Mouse (Mus musculus) intestine, postnatal 0 days (tissue): ENCODE data around the gene Pmepa1. TPM values are rescaled to one million over a fixed set of nuclear protein-coding genes. Genes with fewer than 3 reads are reported as not detected.
A peak's percentile ranks its signal among the peaks of the same experiment; 100 is the strongest.

Experiments
- ATAC-seq: fragments of 200-750 bp; cut with Nextera tagmentation; 2 replicates; pipeline ENCODE4 v1.8.0; 2017; ENCODE audit warnings: mild to moderate bottlenecking, moderate TSS enrichment, moderate library complexity
- H3K27ac ChIP-seq: fragments of 300-500 bp; sonication (generic); 2 replicates; pipeline ENCODE4 v1.5.1; 2014; ENCODE audit warnings: mild to moderate bottlenecking, low read depth, low read length, moderate library complexity
- H3K27me3 ChIP-seq: fragments of 300-500 bp; sonication (generic); replicated peaks from 2 replicates; pipeline ENCODE4 v1.6.1; 2014; ENCODE audit warnings: low read length, mixed read lengths; ENCODE audit not compliant: control insufficient read depth, insufficient read depth
- H3K36me3 ChIP-seq: fragments of 300-500 bp; sonication (generic); 2 replicates; pipeline ENCODE4 v1.6.1; 2014; ENCODE audit warnings: mild to moderate bottlenecking, moderate library complexity; ENCODE audit not compliant: control insufficient read depth, insufficient read depth
- H3K4me1 ChIP-seq: fragments of 300-500 bp; sonication (generic); replicated peaks from 2 replicates; pipeline ENCODE4 v1.6.1; 2014; ENCODE audit warnings: antibody characterized with exemption, low read length, mixed read lengths; ENCODE audit not compliant: control insufficient read depth, insufficient read depth
- H3K4me2 ChIP-seq: fragments of 300-500 bp; sonication (generic); replicated peaks from 2 replicates; pipeline ENCODE4 v1.6.1; 2014; ENCODE audit warnings: low read depth, mild to moderate bottlenecking, moderate library complexity
- H3K4me3 ChIP-seq: fragments of 300-500 bp; sonication (generic); 2 replicates; pipeline ENCODE4 v1.5.1; 2014; ENCODE audit warnings: low read depth, low read length
- H3K9ac ChIP-seq: fragments of 300-500 bp; sonication (generic); 2 replicates; pipeline ENCODE4 v1.6.1; 2014; ENCODE audit warnings: mild to moderate bottlenecking, low read depth, low read length
- H3K9me3 ChIP-seq: fragments of 300-500 bp; sonication (generic); 2 replicates; pipeline ENCODE4 v1.6.1; 2016; ENCODE audit warnings: mixed run types; ENCODE audit not compliant: control insufficient read depth
- CTCF ChIP-seq: sonication (generic); IDR thresholded peaks from 2 replicates; pipeline ENCODE4 v1.5.1; 2016; ENCODE audit warnings: low read depth, mild to moderate bottlenecking, control low read depth, antibody characterized with exemption, moderate library complexity
- WGBS: fragments of 180-500 bp; shearing (Covaris S2); extraction: QIAGEN DNeasy Blood & Tissue Kit; methylation state at CpG from one replicate; pipeline ENCODE4 v1.1.7; 2014; 5-methylcytosine and 5-hydroxymethylcytosine counted together
- polyA plus RNA-seq: library from polyadenylated mRNA; unstranded; fragments of >200 nt; fragmentation: Nextera tagmentation; extraction: Ambion mirVana; gene quantifications from 2 replicates; pipeline ENCODE4 v1.2.1, GENCODE M21; 2015

Gene Pmepa1
- polyA plus RNA-seq, 1 experiment from 2014 or later: 5.9 TPM

DNA sequence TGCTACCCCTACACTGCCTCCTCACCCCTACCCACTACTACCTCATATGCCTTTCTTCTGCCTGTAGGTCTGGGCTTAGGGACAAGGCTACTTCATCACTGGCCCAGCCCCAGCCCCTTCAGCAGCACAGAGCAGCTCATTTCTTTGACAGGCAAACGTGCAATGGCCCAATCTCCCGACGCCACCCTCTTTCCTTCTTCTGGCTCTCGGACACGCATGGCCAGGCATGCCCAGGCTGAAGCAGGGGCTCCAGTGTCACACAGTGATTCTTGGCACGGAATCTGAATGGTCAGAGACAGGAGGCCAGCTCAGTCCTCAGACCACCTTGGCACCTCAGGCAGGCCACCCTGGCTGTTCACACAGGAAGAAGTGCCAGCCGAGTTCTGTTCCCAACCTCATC is 25.2 kb downstream of the Pmepa1 start:
- Histone ChIP-seq H3K4me3 (no peak overlapping the region), H3K9ac (no peak overlapping the region), H3K27me3 (no peaks in the 10 kb centered on the region), H3K4me2 (no peak overlapping the region; the same call in 1 of the 2 replicates), H3K27ac (no peak overlapping the region), H3K4me1 (peaks cover 15% of the 10 kb centered on the region), H3K9me3 (no peaks in the 10 kb centered on the region), H3K36me3 (no peaks in the 10 kb centered on the region)
- no peak for ATAC-seq
- TF ChIP-seq CTCF: no peak
- whole genome bisulfite sequencing: 54% methylated on average over 7 of the region's 7 CpGs

- TF ChIP-seq CTCF: no peak
- no peak overlapping the region for H3K9ac ChIP-seq
- no peak overlapping the region for H3K4me3 ChIP-seq
- no peak overlapping the region for H3K27ac ChIP-seq
- no peaks in the 10 kb centered on the region for H3K36me3 ChIP-seq
- peaks cover 15% of the 10 kb centered on the region for H3K4me1 ChIP-seq
- H3K27me3 ChIP-seq: no peaks in the 10 kb centered on the region
- WGBS: 25% methylated on average over 2 of the region's 2 CpGs
- no peak overlapping the region for H3K4me2 ChIP-seq
- ATAC-seq: peak; percentile 15; the same call in 1 of the 2 replicates
- H3K9me3 ChIP-seq: no peaks in the 10 kb centered on the region
Observed at GRCm38 (mm10) chr2:173250411-173250810, 25.9 kb downstream of the Pmepa1 start.

DNA sequence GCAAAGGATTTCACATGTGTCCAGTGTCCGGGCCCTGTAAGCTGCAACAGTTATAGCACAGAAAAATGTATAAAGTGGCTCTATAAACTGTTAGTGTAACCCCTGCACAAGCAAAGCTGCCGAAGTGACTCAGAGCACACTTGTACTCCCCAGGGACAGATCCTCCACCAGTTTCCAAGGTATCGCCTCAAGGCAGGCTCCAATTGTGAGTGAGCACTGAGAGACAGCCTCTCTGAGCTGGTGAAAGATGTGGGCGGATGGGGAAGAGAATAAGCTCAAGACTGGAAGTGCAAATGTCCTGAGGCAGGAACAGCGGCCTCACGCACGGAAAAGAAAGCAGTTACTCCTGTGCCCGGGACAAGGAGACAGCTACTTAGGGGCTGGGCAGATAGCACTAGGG is 26.4 kb downstream of the Pmepa1 start:
- Histone ChIP-seq H3K27ac (no peak overlapping the region), H3K4me2 (no peak overlapping the region), H3K36me3 (no peaks in the 10 kb centered on the region), H3K9ac (no peak overlapping the region), H3K27me3 (no peaks in the 10 kb centered on the region), H3K4me3 (no peak overlapping the region), H3K9me3 (no peaks in the 10 kb centered on the region), H3K4me1 (peaks cover 15% of the 10 kb centered on the region)
- no peak for TF ChIP-seq CTCF
- ATAC-seq: no peak
- WGBS: 74% methylated on average over 8 of the region's 8 CpGs

- ATAC-seq: no peak
- peaks cover 15% of the 10 kb centered on the region for H3K4me1 ChIP-seq
- H3K27ac ChIP-seq: no peak overlapping the region
- H3K36me3 ChIP-seq: no peaks in the 10 kb centered on the region
- H3K4me2 ChIP-seq: no peak overlapping the region
- no peak overlapping the region for H3K4me3 ChIP-seq
- H3K9ac ChIP-seq: no peak overlapping the region
- H3K27me3 ChIP-seq: no peaks in the 10 kb centered on the region
- no peaks in the 10 kb centered on the region for H3K9me3 ChIP-seq
- no peak for TF ChIP-seq CTCF
- WGBS: 60% methylated on average over 3 of the region's 3 CpGs
Observed at GRCm38 (mm10) chr2:173249386-173249785, 26.9 kb downstream of the Pmepa1 start.

DNA sequence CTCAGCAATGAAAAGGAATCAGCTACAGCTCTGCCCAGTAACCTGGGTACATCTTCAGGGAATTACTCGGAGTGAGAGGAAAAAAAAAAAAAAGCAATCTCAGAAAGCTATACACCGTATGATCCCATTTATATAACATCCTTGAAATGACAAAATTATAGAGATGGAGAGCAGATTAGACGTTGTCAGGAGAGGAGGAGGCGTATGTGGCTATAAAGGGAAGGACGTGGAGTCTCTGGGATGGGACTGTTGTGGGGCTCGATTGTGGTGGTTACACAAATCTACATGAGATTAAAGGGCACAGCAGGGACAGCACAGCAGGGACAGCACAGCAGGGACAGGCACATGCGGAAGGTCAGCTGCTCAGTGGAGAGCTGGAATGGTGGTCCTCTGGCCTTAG is 27.5 kb downstream of the Pmepa1 start:
- no peak overlapping the region for H3K27ac ChIP-seq
- H3K9me3 ChIP-seq: no peaks in the 10 kb centered on the region
- H3K4me1 ChIP-seq: peaks cover 15% of the 10 kb centered on the region
- no peaks in the 10 kb centered on the region for H3K27me3 ChIP-seq
- ATAC-seq: no peak
- no peaks in the 10 kb centered on the region for H3K36me3 ChIP-seq
- no peak overlapping the region for H3K9ac ChIP-seq
- 84% methylated on average over 7 of the region's 7 CpGs for WGBS
- no peak overlapping the region for H3K4me2 ChIP-seq
- H3K4me3 ChIP-seq: no peak overlapping the region
- TF ChIP-seq CTCF: no peak

- WGBS: 20% methylated on average over 2 of the region's 2 CpGs
- Histone ChIP-seq H3K27me3 (no peaks in the 10 kb centered on the region), H3K9ac (no peak overlapping the region), H3K4me1 (peaks cover 14% of the 10 kb centered on the region; the same call in 1 of the 2 replicates), H3K4me3 (no peak overlapping the region), H3K27ac (no peak overlapping the region), H3K4me2 (no peak overlapping the region), H3K9me3 (no peaks in the 10 kb centered on the region), H3K36me3 (no peaks in the 10 kb centered on the region)
- no peak for TF ChIP-seq CTCF
- ATAC-seq: no peak
Observed at GRCm38 (mm10) chr2:173247911-173248310, 28.4 kb downstream of the Pmepa1 start.

- Histone ChIP-seq H3K4me2 (no peak overlapping the region), H3K9ac (no peak overlapping the region), H3K4me3 (no peak overlapping the region), H3K4me1 (peaks cover 17% of the 10 kb centered on the region; the same call in 1 of the 2 replicates), H3K27me3 (no peaks in the 10 kb centered on the region), H3K36me3 (no peaks in the 10 kb centered on the region), H3K9me3 (no peaks in the 10 kb centered on the region), H3K27ac (no peak overlapping the region)
- no peak for TF ChIP-seq CTCF
- ATAC-seq: no peak
- WGBS: 36% methylated on average over 2 of the region's 2 CpGs
Observed at GRCm38 (mm10) chr2:173247197-173247596, 29.1 kb downstream of the Pmepa1 start.
